Mouse (Mus musculus) small intestine, adult 2 months (tissue): ENCODE data around the gene Sec31b.

Source experiments
- CTCF ChIP-seq: fragments of 200-500 bp; IDR thresholded peaks from 2 replicates; pipeline ENCODE4 v1.5.1; 2012; ENCODE audit warnings: low read depth, mild to moderate bottlenecking, control low read depth, inconsistent platforms, low read length, moderate library complexity, mixed read lengths; ENCODE audit not compliant: insufficient replicate concordance, insufficient read length; ENCODE audit errors: extremely low read depth
- POLR2A ChIP-seq: fragments of 200-500 bp; IDR thresholded peaks from 2 replicates; pipeline ENCODE4 v1.6.1; 2012; ENCODE audit warnings: low read depth, mild to moderate bottlenecking, control low read depth, inconsistent platforms, low read length, moderate library complexity

DNA sequence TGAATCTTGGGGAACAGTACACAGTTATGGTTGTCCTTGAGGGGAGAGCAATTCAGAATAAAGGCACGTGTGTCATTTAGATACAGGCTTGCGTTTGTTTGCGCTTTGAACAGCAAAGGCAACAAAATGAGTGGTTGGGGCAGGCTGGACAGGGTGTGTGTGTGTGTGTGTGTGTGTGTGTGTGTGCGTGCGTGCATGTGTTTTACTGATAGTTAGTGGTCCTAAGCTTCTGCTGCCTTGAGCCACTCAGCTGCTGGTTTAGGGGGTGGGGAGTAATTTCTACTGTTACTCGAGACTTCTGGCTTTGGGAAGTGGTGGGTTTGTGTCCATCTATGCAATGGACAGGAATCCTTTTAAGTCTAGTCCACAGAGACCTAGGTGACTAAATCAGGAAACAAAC, 46.7 kb downstream of the Sec31b start:
- no peak for TF ChIP-seq POLR2A
- no peak for TF ChIP-seq CTCF
